In the genomic region with DNA sequence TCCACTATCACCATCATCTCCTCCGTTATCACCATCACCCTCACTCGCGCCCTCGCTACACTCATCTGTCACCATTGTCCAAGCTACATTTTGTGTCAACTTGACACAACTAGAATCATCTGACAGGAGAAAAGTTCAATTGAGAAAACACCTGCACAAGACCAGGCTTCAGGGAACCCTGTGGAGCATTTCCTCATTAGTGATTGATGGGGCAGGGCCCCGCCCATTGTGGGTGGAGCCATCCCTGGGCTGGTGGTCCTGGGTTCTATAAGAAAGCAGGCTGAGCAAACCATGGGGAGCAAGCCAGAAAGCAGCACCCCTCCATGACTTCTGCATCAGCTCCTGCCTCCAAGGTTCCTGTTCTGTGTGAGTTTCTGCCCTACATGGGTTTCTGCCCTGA, we compare ENCODE assay signal across 20 mouse cellular contexts. TPM values are rescaled to one million over a fixed set of nuclear protein-coding genes. Genes with fewer than 3 reads are reported as not detected.
DNase-seq lines count a peak whose midpoint lies in the region; ATAC-seq and TF ChIP-seq lines count a peak whose summit lies in the region.
"Had no signal": no experiment of that assay in that cellular context is flagged by ENCODE, and none has a peak within 500 bp of the region (broad histone marks: within the 10 kb centered on the region; RNA-seq: fewer than 3 reads in every experiment).

No protein-coding gene starts in this region.

- ATAC-seq in cerebellum, adult (ENCODE audit: insufficient number of reproducible peaks, low FRiP score, low TSS enrichment), result no peak
- ATAC-seq: CD4-positive, CD25-positive, alpha-beta regulatory T cell, adult 4 months had no signal

- 73% methylated on average over 5 of the region's 5 CpGs for WGBS in cerebellum, adult 2 months

- peaks cover 53% of the 10 kb centered on the region for H3K4me1 ChIP-seq in cerebellum, adult 2 months (ENCODE audit: control insufficient read depth, insufficient read depth, low read length)
- H3K4me1 ChIP-seq in E14TG2a.4 (replicated peaks; ENCODE audit: low read depth, low read length), result peaks cover 38% of the 10 kb centered on the region

- no peak for TF ChIP-seq CTCF in cerebellum, adult 2 months (IDR thresholded peaks at IDR 0.05; ENCODE audit: borderline replicate concordance, insufficient read depth, low read depth, low read length)
- no peak for TF ChIP-seq CTCF in left cerebral cortex, adult 2 months (IDR thresholded peaks at IDR 0.05)
- no peak for TF ChIP-seq CTCF in E14TG2a.4 (conservative IDR thresholded peaks at IDR 0.05; ENCODE audit: low read length)

- no peak overlapping the region for H3K4me3 ChIP-seq in cerebellum, adult 2 months (replicated peaks; ENCODE audit: insufficient read depth, low read depth, low read length)
- H3K4me3 ChIP-seq in left cerebral cortex, adult 2 months, result no peak overlapping the region
- H3K4me3 ChIP-seq in E14TG2a.4 (replicated peaks; ENCODE audit: low read length), result peak overlapping the region; percentile 74; the same call in 1 of the 2 replicates
- H3K4me3 ChIP-seq: erythroblast, embryonic 14.5 days had no signal

- no peaks in the 10 kb centered on the region for H3K27me3 ChIP-seq in cerebellum, adult 2 months (ENCODE audit: control insufficient read depth, insufficient read depth, low read length)
- peaks cover 50% of the 10 kb centered on the region for H3K27me3 ChIP-seq in E14TG2a.4 (ENCODE audit: insufficient read depth, low read length)

- no peak for DNase-seq in cerebellum, adult 2 months
- DNase-seq in cerebellum, adult 9-10 months, result peak; percentile 68
- DNase-seq in cerebellum, adult 11 months, result no peak
- DNase-seq in left cerebral cortex, adult 2 months (ENCODE audit: extremely low spot score in 1 of 2, low spot score in 2 of 2), result no peak
- no peak for DNase-seq in left cerebral cortex, adult 9 months (ENCODE audit: low spot score in 2 of 2)
- no peak for DNase-seq in right cerebral cortex, adult 18-20 months
- DNase-seq: adrenal gland, adult 2 months; adrenal gland, postnatal 10 days; adrenal gland, postnatal 25 days; B cell, adult 2 months; embryo, embryonic 11 days had no signal

- intact Hi-C loops in left cerebral cortex, adult 2 months (cut with DNase I), result loop anchor here (1.0 to 2.0 kb wide), 4 partner anchors 13 to 57 kb away; partner anchors contain the start of gene Sgsm1

- no peaks in the 10 kb centered on the region for H3K36me3 ChIP-seq in E14TG2a.4 (ENCODE audit: insufficient read depth, low read length)
- H3K36me3 ChIP-seq: embryonic facial prominence, embryonic 13.5 days; embryonic facial prominence, embryonic 15.5 days; forebrain, embryonic 10.5 days; forebrain, embryonic 12.5 days had no signal

- no peak for TF ChIP-seq POLR2A in cerebellum, adult 2 months (IDR thresholded peaks at IDR 0.05; ENCODE audit: borderline replicate concordance, insufficient read depth, low read length)

- no peaks in the 10 kb centered on the region for H3K9me3 ChIP-seq in E14TG2a.4 (ENCODE audit: low read length)
- H3K9me3 ChIP-seq: embryonic facial prominence, embryonic 13.5 days; embryonic facial prominence, embryonic 15.5 days; forebrain, embryonic 10.5 days; forebrain, embryonic 12.5 days had no signal

- H3K27ac ChIP-seq in cerebellum, adult 2 months (ENCODE audit: insufficient read depth, low read length), result peak overlapping the region; percentile 60; the same call in 1 of the 2 replicates
- peak overlapping the region; percentile 15; the same call in 1 of the 2 replicates for H3K27ac ChIP-seq in left cerebral cortex, adult 2 months
- H3K27ac ChIP-seq: embryonic facial prominence, embryonic 13.5 days; embryonic facial prominence, embryonic 15.5 days; forebrain, embryonic 12.5 days had no signal

RNA-seq across cellular contexts. Expression of gene Sgsm1, which starts 22.8 kb away (rescaled TPM):
- polyA plus RNA-seq in cerebellum, adult 2 months (2012; rRNA removed), result 73.9 and 77.7 TPM in 2 replicates
- 100 to 1,000 TPM; 175 to 185 TPM for total RNA-seq in left cerebral cortex, adult 2 months (2021)
- total RNA-seq: MEL had no signal
- polyA plus RNA-seq: CD4-positive, CD25-positive, alpha-beta regulatory T cell, adult 4 months; erythroblast, embryonic 14.5 days had no signal
